Mouse (Mus musculus): ENCODE measurements around the gene Exosc1.

Gene Exosc1

GRCm38 (mm10) chr19:41874356-41874755 is 58.9 kb downstream of the Exosc1 start:
- no peak for DNase-seq (ENCODE audit: low read depth, low spot score)

All from R1 (cell line).